Mouse (Mus musculus): Measurements from ENCODE around the gene Wrap73. TPM values are rescaled to one million over a fixed set of nuclear protein-coding genes. Genes with fewer than 3 reads are reported as not detected.
A peak's percentile ranks its signal among the peaks of the same experiment; 100 is the strongest.

Wrap73 gene
- polyA plus RNA-seq, 1 experiment from 2014 or later: 30.1 TPM

- Histone ChIP-seq H3K9ac (ENCODE audit: low read depth, low read length) (no peak overlapping the region), H3K36me3 (ENCODE audit: control insufficient read depth, insufficient read depth, low read length) (no peaks in the 10 kb centered on the region), H3K27me3 (replicated peaks; ENCODE audit: control insufficient read depth, insufficient read depth, low read length) (peaks cover 2% of the 10 kb centered on the region; the same call in 1 of the 2 replicates), H3K4me2 (ENCODE audit: low read depth, low read length) (no peak overlapping the region), H3K4me1 (ENCODE audit: control insufficient read depth, insufficient read depth, low read length) (no peaks in the 10 kb centered on the region), H3K9me3 (ENCODE audit: control insufficient read depth, low read length) (no peaks in the 10 kb centered on the region), H3K4me3 (ENCODE audit: low read length) (no peak overlapping the region), H3K27ac (ENCODE audit: low read length) (no peak overlapping the region)
- 78% methylated on average over 4 of the region's 4 CpGs for WGBS
- no peak for ATAC-seq
These were observed 10.3 kb upstream of the Wrap73 start for GRCm38 (mm10) chr4:154131894-154132293.

- Histone ChIP-seq H3K4me2 (ENCODE audit: low read depth, low read length) (no peak overlapping the region), H3K9me3 (ENCODE audit: control insufficient read depth, low read length) (no peaks in the 10 kb centered on the region), H3K4me3 (ENCODE audit: low read length) (no peak overlapping the region), H3K4me1 (ENCODE audit: control insufficient read depth, insufficient read depth, low read length) (peaks cover 4% of the 10 kb centered on the region; the same call in 1 of the 2 replicates), H3K27ac (ENCODE audit: low read length) (no peak overlapping the region), H3K36me3 (ENCODE audit: control insufficient read depth, insufficient read depth, low read length) (no peaks in the 10 kb centered on the region), H3K27me3 (replicated peaks; ENCODE audit: control insufficient read depth, insufficient read depth, low read length) (peaks cover 28% of the 10 kb centered on the region), H3K9ac (ENCODE audit: low read depth, low read length) (no peak overlapping the region)
- ATAC-seq: no peak
- 52% methylated on average over 4 of the region's 4 CpGs for WGBS
These were observed 7.4 kb upstream of the Wrap73 start for GRCm38 (mm10) chr4:154134803-154135202.

DNA sequence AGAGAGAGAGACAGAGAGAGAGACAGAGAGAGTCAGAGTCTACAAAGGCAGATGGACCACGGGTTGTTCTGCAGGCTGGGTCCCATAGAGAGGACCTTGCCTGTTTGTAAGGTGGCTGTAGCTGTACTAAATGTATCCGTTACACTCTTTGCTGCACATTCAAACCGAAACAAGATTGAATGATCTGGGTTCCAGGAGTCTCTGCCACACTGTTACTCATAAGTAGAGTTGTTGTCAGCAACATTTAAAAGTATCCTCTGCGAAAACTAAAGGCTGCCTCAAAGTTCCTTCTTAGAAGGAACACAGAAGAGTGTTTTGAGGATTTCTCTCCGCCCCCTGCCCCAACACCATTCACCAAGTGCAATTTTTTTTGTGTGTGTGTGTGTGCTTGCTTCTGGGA is 5.0 kb upstream of the Wrap73 start:
- Histone ChIP-seq H3K4me1 (ENCODE audit: control insufficient read depth, insufficient read depth, low read length) (peaks cover 19% of the 10 kb centered on the region), H3K4me2 (ENCODE audit: low read depth, low read length) (no peak overlapping the region), H3K27ac (ENCODE audit: low read length) (no peak overlapping the region), H3K36me3 (ENCODE audit: control insufficient read depth, insufficient read depth, low read length) (no peaks in the 10 kb centered on the region), H3K9me3 (ENCODE audit: control insufficient read depth, low read length) (no peaks in the 10 kb centered on the region), H3K4me3 (ENCODE audit: low read length) (no peak overlapping the region), H3K27me3 (replicated peaks; ENCODE audit: control insufficient read depth, insufficient read depth, low read length) (peaks cover 48% of the 10 kb centered on the region), H3K9ac (ENCODE audit: low read depth, low read length) (no peak overlapping the region)
- ATAC-seq: no peak
- WGBS: 60% methylated on average over 5 of the region's 5 CpGs

- peak overlapping the region; percentile 51 for H3K4me3 ChIP-seq (ENCODE audit: low read length)
- under 1% methylated on average over 53 of the region's 59 CpGs for WGBS
- ATAC-seq: no peak
- H3K9me3 ChIP-seq (ENCODE audit: control insufficient read depth, low read length): no peaks in the 10 kb centered on the region
- peak overlapping the region; percentile 64 for H3K9ac ChIP-seq (ENCODE audit: low read depth, low read length)
- peaks cover 46% of the 10 kb centered on the region for H3K27me3 ChIP-seq (replicated peaks; ENCODE audit: control insufficient read depth, insufficient read depth, low read length)
- H3K36me3 ChIP-seq (ENCODE audit: control insufficient read depth, insufficient read depth, low read length): no peaks in the 10 kb centered on the region
- no peak overlapping the region for H3K27ac ChIP-seq (ENCODE audit: low read length)
- peaks cover 25% of the 10 kb centered on the region for H3K4me1 ChIP-seq (ENCODE audit: control insufficient read depth, insufficient read depth, low read length)
- H3K4me2 ChIP-seq (ENCODE audit: low read depth, low read length): peak overlapping the region; percentile 90
These were observed 2.4 kb upstream of the Wrap73 start for GRCm38 (mm10) chr4:154139671-154140181.

- ATAC-seq: no peak
- Histone ChIP-seq H3K9ac (ENCODE audit: low read depth, low read length) (peak within 1 kb of the TSS; percentile 64), H3K4me3 (ENCODE audit: low read length) (peak within 1 kb of the TSS; percentile 51), H3K36me3 (ENCODE audit: control insufficient read depth, insufficient read depth, low read length) (no peaks in the 10 kb centered on the region), H3K27me3 (replicated peaks; ENCODE audit: control insufficient read depth, insufficient read depth, low read length) (peaks cover 46% of the 10 kb centered on the region), H3K27ac (ENCODE audit: low read length) (no peak within 1 kb of the TSS), H3K4me2 (ENCODE audit: low read depth, low read length) (peak within 1 kb of the TSS; percentile 90), H3K9me3 (ENCODE audit: control insufficient read depth, low read length) (no peaks in the 10 kb centered on the region), H3K4me1 (ENCODE audit: control insufficient read depth, insufficient read depth, low read length) (peaks cover 25% of the 10 kb centered on the region)
- 0% methylated on average over 3 of the region's 4 CpGs for WGBS
These were observed 2.2 kb upstream of the Wrap73 start, which contains the start of gene Trp73 for GRCm38 (mm10) chr4:154140182-154140212. TSS of gene Trp73 (minus strand) at chr4:154140208.

GRCm38 (mm10) chr4:154140213-154141008 is 1.8 kb upstream of the Wrap73 start:
- 2% methylated on average over 45 of the region's 46 CpGs for WGBS
- Histone ChIP-seq H3K27me3 (replicated peaks; ENCODE audit: control insufficient read depth, insufficient read depth, low read length) (peaks cover 46% of the 10 kb centered on the region), H3K27ac (ENCODE audit: low read length) (no peak overlapping the region), H3K4me1 (ENCODE audit: control insufficient read depth, insufficient read depth, low read length) (peaks cover 25% of the 10 kb centered on the region), H3K9me3 (ENCODE audit: control insufficient read depth, low read length) (no peaks in the 10 kb centered on the region), H3K4me2 (ENCODE audit: low read depth, low read length) (peak overlapping the region; percentile 90), H3K4me3 (ENCODE audit: low read length) (peak overlapping the region; percentile 51), H3K36me3 (ENCODE audit: control insufficient read depth, insufficient read depth, low read length) (no peaks in the 10 kb centered on the region), H3K9ac (ENCODE audit: low read depth, low read length) (peak overlapping the region; percentile 64)
- 0 out of 2 replicates have a peak, but pooled peaks have one; percentile 4 for ATAC-seq

DNA sequence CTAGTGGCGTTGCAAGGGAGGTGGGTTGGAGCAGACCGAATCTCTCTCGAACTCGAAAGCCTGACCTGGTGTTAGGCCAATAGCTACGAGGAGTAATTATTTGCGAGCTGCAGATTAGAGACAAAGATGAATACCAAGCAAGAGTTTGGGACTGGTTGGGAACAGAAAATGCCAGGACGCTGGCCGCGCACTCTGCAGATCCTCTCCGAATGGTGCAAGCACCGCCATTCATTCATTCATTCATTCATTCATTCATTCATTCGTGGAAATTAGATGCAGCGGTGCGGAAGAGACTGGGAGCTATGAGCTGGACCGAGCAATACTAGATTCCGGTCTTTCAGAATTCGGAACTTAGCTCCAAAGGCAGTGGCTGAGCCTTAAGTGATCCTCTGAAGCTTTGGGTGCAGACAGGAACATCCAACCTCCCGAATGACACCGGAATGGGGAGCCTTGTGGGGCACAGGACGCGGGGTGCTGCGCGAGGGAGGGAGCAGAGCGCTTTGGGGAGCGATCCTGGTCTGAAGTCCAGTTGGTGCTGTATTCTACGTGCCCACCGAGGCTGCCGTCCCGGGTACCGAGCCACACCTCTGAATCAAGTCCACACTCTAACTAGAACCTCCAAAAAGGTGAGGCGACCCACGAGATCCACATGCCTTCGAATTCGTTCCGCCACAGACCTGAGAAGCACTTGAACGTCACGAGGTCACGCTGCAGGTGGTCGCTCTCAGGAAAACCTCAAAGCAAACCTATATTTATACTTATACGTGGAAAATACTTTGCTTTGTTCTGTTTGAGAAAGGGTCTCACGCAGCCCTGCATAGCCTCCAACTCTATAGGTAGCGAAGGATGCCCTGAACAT is 934 bp upstream of the Wrap73 start:
- H3K4me1 ChIP-seq (ENCODE audit: control insufficient read depth, insufficient read depth, low read length): peaks cover 25% of the 10 kb centered on the region
- peak overlapping the region; percentile 51; the same call in 1 of the 2 replicates for H3K4me3 ChIP-seq (ENCODE audit: low read length)
- no peak overlapping the region for H3K27ac ChIP-seq (ENCODE audit: low read length)
- no peak for ATAC-seq
- 0 out of 2 replicates have a peak overlapping the region, but pooled peaks have one; percentile 22 for H3K4me2 ChIP-seq (ENCODE audit: low read depth, low read length)
- peaks cover 46% of the 10 kb centered on the region for H3K27me3 ChIP-seq (replicated peaks; ENCODE audit: control insufficient read depth, insufficient read depth, low read length)
- H3K9ac ChIP-seq (ENCODE audit: low read depth, low read length): no peak overlapping the region
- H3K9me3 ChIP-seq (ENCODE audit: control insufficient read depth, low read length): no peaks in the 10 kb centered on the region
- 3% methylated on average over 42 of the region's 42 CpGs for WGBS
- no peaks in the 10 kb centered on the region for H3K36me3 ChIP-seq (ENCODE audit: control insufficient read depth, insufficient read depth, low read length)

- H3K4me3 ChIP-seq (ENCODE audit: low read length): no peak overlapping the region
- H3K4me2 ChIP-seq (ENCODE audit: low read depth, low read length): no peak overlapping the region
- no peak for ATAC-seq
- H3K4me1 ChIP-seq (ENCODE audit: control insufficient read depth, insufficient read depth, low read length): peaks cover 21% of the 10 kb centered on the region
- 81% methylated on average over 3 of the region's 3 CpGs for WGBS
- no peak overlapping the region for H3K27ac ChIP-seq (ENCODE audit: low read length)
- H3K9me3 ChIP-seq (ENCODE audit: control insufficient read depth, low read length): no peaks in the 10 kb centered on the region
- H3K36me3 ChIP-seq (ENCODE audit: control insufficient read depth, insufficient read depth, low read length): no peaks in the 10 kb centered on the region; the same call in 1 of the 2 replicates
- peaks cover 22% of the 10 kb centered on the region for H3K27me3 ChIP-seq (replicated peaks; ENCODE audit: control insufficient read depth, insufficient read depth, low read length)
- no peak overlapping the region for H3K9ac ChIP-seq (ENCODE audit: low read depth, low read length)
These were observed 2.5 kb downstream of the Wrap73 start for GRCm38 (mm10) chr4:154144712-154145111.

DNA sequence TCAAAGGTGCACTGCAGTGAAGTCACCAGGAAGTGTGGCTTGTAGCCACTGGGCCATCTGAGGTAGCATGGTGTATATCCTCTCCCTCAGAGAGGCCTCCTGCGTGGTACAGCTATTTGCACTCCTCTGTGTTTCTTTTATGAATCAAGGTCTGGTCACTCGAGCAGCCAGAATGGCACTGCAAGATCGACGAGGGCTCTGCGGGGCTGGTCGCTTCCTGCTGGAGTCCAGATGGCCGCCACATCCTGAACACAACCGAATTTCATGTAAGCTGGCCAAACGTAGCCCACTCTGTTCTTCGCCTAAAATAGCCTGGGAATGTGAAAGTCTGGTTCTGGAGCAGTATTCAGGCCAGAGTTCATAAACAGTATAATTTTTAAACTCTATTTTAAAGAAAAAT is 4.2 kb downstream of the Wrap73 start:
- Histone ChIP-seq H3K9me3 (ENCODE audit: control insufficient read depth, low read length) (no peaks in the 10 kb centered on the region), H3K4me3 (ENCODE audit: low read length) (no peak overlapping the region), H3K4me2 (ENCODE audit: low read depth, low read length) (no peak overlapping the region), H3K27ac (ENCODE audit: low read length) (no peak overlapping the region), H3K27me3 (replicated peaks; ENCODE audit: control insufficient read depth, insufficient read depth, low read length) (peaks cover 5% of the 10 kb centered on the region; the same call in 1 of the 2 replicates), H3K9ac (ENCODE audit: low read depth, low read length) (no peak overlapping the region), H3K4me1 (ENCODE audit: control insufficient read depth, insufficient read depth, low read length) (peaks cover 6% of the 10 kb centered on the region; the same call in 1 of the 2 replicates), H3K36me3 (ENCODE audit: control insufficient read depth, insufficient read depth, low read length) (no peaks in the 10 kb centered on the region; the same call in 1 of the 2 replicates)
- WGBS: 80% methylated on average over 10 of the region's 10 CpGs
- no peak for ATAC-seq
